Mouse (Mus musculus) ES-E14 (cell line): ENCODE measurements around the gene Cygb.

ENCODE experiments used
- CHD2 ChIP-seq: IDR thresholded peaks from 2 replicates; pipeline ENCODE4 v1.6.1; 2014; ENCODE audit warnings: mild to moderate bottlenecking, low read depth, low read length, inconsistent platforms
- HCFC1 ChIP-seq: IDR thresholded peaks from 2 replicates; pipeline ENCODE4 v1.6.1; 2012; ENCODE audit warnings: low read length, inconsistent platforms, borderline replicate concordance; ENCODE audit not compliant: insufficient read depth
- MAFK ChIP-seq: IDR thresholded peaks from 2 replicates; pipeline ENCODE4 v1.6.1; 2014; ENCODE audit warnings: mild to moderate bottlenecking, low read depth, low read length, inconsistent platforms; ENCODE audit not compliant: insufficient read depth
- ZC3H11A ChIP-seq: IDR thresholded peaks from 2 replicates; pipeline ENCODE4 v1.6.1; 2012; ENCODE audit warnings: low read depth, mild to moderate bottlenecking, inconsistent platforms, low read length, borderline replicate concordance
- ZNF384 ChIP-seq: IDR thresholded peaks from 2 replicates; pipeline ENCODE4 v1.6.1; 2012; ENCODE audit warnings: low read depth, low read length, inconsistent platforms

DNA sequence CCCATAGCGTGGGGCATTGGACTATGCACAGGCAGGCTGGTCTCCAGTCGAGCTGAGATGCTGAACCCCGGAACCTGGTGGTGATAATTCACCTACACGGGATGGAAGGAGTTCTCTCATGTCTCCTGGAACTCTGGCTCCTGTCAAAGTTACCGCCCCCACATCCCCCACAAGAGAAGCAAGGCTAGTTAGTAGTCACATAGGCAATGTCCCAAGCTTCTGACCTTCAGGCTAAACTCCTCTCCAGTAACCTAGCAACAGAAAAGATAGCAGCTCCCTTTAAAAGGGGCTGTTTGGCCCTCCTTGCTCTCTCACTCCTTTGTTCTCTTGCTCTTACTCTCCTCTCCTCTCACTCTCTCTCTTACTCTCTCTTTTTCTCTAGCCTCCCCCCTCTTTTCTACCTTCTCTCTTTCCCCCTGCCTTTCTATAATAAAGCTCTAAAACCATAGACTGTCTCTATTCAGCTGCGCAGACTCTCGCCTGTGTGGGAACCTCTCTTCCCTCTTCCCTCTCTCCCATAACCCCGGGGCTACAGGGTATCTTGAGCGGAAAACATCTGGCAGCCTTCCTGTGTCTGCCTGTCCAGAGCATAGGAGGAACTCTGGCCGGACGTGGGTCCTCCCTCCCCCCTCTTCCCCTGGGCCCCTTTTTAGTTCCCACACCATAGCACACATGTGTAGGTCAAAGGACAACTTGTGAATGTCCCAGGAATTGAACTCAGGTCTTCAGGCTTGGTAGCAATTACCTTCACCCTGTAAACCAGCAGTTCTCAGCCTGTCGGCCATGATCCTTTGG is 23.7 kb downstream of the Cygb start:
- TF ChIP-seq HCFC1 (no peak), ZC3H11A (no peak), MAFK (no peak), CHD2 (no peak), ZNF384 (no peak)
